Mouse (Mus musculus): Measurements from ENCODE around the gene Hnrnpdl.

The Hnrnpdl gene

DNA sequence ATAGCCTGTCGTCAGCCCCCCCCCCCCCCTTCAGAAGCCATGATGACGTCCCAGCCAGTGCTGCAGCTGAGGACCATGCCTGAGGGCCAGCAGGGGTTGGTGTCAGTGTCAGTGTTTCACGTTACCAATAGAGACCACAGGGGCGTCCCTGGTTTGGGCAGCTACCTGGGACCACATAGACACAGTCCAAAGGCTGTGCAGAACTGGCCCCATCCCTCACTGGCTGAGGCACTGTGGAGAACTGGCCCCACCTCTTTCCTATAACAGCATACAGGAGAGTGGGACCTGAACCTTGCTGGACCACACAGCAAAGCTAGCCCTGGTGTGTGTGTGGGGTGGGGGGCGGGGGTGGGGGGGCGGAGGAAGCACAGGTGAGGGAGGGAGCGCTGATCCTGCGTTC, 39.0 kb downstream of the Hnrnpdl start:
- DNase-seq = no peak

- DNase-seq = no peak
These were observed 39.4 kb downstream of the Hnrnpdl start for GRCm38 (mm10) chr5:100000048-100000447.

DNA sequence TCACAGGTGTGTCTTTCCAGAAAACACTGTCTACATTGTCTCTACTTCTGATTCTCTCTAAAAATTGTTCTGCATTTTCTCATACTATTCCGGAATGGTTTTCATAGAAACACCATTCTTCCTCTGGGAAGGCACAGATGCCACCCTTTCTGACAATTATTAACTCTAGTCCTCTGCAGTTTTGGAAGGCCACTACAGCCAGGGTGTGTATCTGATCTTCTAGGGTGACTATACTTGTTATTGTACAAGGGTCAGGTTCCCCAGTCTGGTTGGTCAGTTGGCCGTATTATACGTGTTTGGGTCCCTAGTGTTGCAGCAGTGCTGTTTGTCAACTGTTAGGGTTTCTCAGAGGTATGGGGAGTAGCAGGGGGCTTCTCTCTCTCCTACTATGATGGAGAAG, 44.8 kb downstream of the Hnrnpdl start:
- DNase-seq = no peak

GRCm38 (mm10) chr5:99994166-99994565, 45.3 kb downstream of the Hnrnpdl start:
- no peak for DNase-seq
